Mouse (Mus musculus) intestine, postnatal 0 days (tissue): ENCODE measurements around the gene Gm20696. TPM values are rescaled to one million over a fixed set of nuclear protein-coding genes. Genes with fewer than 3 reads are reported as not detected.
A peak's percentile ranks its signal among the peaks of the same experiment; 100 is the strongest.

Source experiments
- ATAC-seq: fragments of 200-750 bp; cut with Nextera tagmentation; 2 replicates; pipeline ENCODE4 v1.8.0; 2017; ENCODE audit warnings: mild to moderate bottlenecking, moderate TSS enrichment, moderate library complexity
- H3K27ac ChIP-seq: fragments of 300-500 bp; sonication (generic); 2 replicates; pipeline ENCODE4 v1.5.1; 2014; ENCODE audit warnings: mild to moderate bottlenecking, low read depth, low read length, moderate library complexity
- H3K27me3 ChIP-seq: fragments of 300-500 bp; sonication (generic); replicated peaks from 2 replicates; pipeline ENCODE4 v1.6.1; 2014; ENCODE audit warnings: low read length, mixed read lengths; ENCODE audit not compliant: control insufficient read depth, insufficient read depth
- H3K36me3 ChIP-seq: fragments of 300-500 bp; sonication (generic); 2 replicates; pipeline ENCODE4 v1.6.1; 2014; ENCODE audit warnings: mild to moderate bottlenecking, moderate library complexity; ENCODE audit not compliant: control insufficient read depth, insufficient read depth
- H3K4me1 ChIP-seq: fragments of 300-500 bp; sonication (generic); replicated peaks from 2 replicates; pipeline ENCODE4 v1.6.1; 2014; ENCODE audit warnings: antibody characterized with exemption, low read length, mixed read lengths; ENCODE audit not compliant: control insufficient read depth, insufficient read depth
- H3K4me2 ChIP-seq: fragments of 300-500 bp; sonication (generic); replicated peaks from 2 replicates; pipeline ENCODE4 v1.6.1; 2014; ENCODE audit warnings: low read depth, mild to moderate bottlenecking, moderate library complexity
- H3K4me3 ChIP-seq: fragments of 300-500 bp; sonication (generic); 2 replicates; pipeline ENCODE4 v1.5.1; 2014; ENCODE audit warnings: low read depth, low read length
- H3K9ac ChIP-seq: fragments of 300-500 bp; sonication (generic); 2 replicates; pipeline ENCODE4 v1.6.1; 2014; ENCODE audit warnings: mild to moderate bottlenecking, low read depth, low read length
- H3K9me3 ChIP-seq: fragments of 300-500 bp; sonication (generic); 2 replicates; pipeline ENCODE4 v1.6.1; 2016; ENCODE audit warnings: mixed run types; ENCODE audit not compliant: control insufficient read depth
- CTCF ChIP-seq: sonication (generic); IDR thresholded peaks from 2 replicates; pipeline ENCODE4 v1.5.1; 2016; ENCODE audit warnings: low read depth, mild to moderate bottlenecking, control low read depth, antibody characterized with exemption, moderate library complexity
- WGBS: fragments of 180-500 bp; shearing (Covaris S2); extraction: QIAGEN DNeasy Blood & Tissue Kit; methylation state at CpG from one replicate; pipeline ENCODE4 v1.1.7; 2014; 5-methylcytosine and 5-hydroxymethylcytosine counted together
- polyA plus RNA-seq: library from polyadenylated mRNA; unstranded; fragments of >200 nt; fragmentation: Nextera tagmentation; extraction: Ambion mirVana; gene quantifications from 2 replicates; pipeline ENCODE4 v1.2.1, GENCODE M21; 2015

The Gm20696 gene
- polyA plus RNA-seq, 1 experiment from 2014 or later, result 1.4 TPM

DNA sequence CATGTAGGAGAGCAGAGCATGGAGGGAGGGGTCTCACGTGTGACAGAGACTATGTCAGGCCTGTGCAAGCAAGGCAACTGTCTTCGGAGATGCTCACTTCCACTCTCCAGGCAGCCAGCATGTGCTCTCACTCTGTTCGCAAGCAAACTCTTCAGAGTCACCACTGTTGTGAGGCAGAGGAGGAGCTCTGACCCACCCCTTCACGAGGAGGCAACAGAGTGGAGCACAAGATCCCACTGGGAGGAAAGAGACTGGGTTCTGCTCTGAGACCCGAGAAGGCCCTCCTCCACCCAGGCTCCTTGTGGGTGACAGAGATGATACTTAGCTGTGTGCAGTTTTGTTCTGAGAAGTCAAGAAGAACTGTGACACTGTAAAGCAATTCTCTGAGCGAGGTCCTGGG lies 392.4 kb downstream of the Gm20696 start:
- 0 out of 2 replicates have a peak overlapping the region, but pooled peaks have one; percentile 63 for H3K4me2 ChIP-seq
- no peak for TF ChIP-seq CTCF
- H3K4me1 ChIP-seq, result peaks cover 15% of the 10 kb centered on the region
- WGBS, result 51% methylated on average over 6 of the region's 6 CpGs
- no peaks in the 10 kb centered on the region for H3K9me3 ChIP-seq
- peak overlapping the region; percentile 68 for H3K27ac ChIP-seq
- no peaks in the 10 kb centered on the region for H3K27me3 ChIP-seq
- H3K36me3 ChIP-seq, result no peaks in the 10 kb centered on the region
- no peak for ATAC-seq
- no peak overlapping the region for H3K9ac ChIP-seq
- no peak overlapping the region for H3K4me3 ChIP-seq

- ATAC-seq, result no peak
- no peak overlapping the region for H3K4me3 ChIP-seq
- no peaks in the 10 kb centered on the region for H3K9me3 ChIP-seq
- no peak overlapping the region for H3K27ac ChIP-seq
- no peak overlapping the region for H3K9ac ChIP-seq
- H3K27me3 ChIP-seq, result no peaks in the 10 kb centered on the region
- 51% methylated on average over 5 of the region's 5 CpGs for WGBS
- peaks cover 15% of the 10 kb centered on the region for H3K4me1 ChIP-seq
- no peak for TF ChIP-seq CTCF
- no peak overlapping the region for H3K4me2 ChIP-seq
- no peaks in the 10 kb centered on the region for H3K36me3 ChIP-seq
These were observed 393.4 kb downstream of the Gm20696 start for GRCm38 (mm10) chr6:99273177-99273576.

- no peak overlapping the region for H3K4me2 ChIP-seq
- no peak for TF ChIP-seq CTCF
- H3K9me3 ChIP-seq, result no peaks in the 10 kb centered on the region
- H3K36me3 ChIP-seq, result no peaks in the 10 kb centered on the region
- no peaks in the 10 kb centered on the region for H3K27me3 ChIP-seq
- 58% methylated on average over 3 of the region's 3 CpGs for WGBS
- H3K4me1 ChIP-seq, result peaks cover 13% of the 10 kb centered on the region
- no peak overlapping the region for H3K27ac ChIP-seq
- H3K9ac ChIP-seq, result no peak overlapping the region
- no peak overlapping the region for H3K4me3 ChIP-seq
- ATAC-seq, result no peak
These were observed 394.4 kb downstream of the Gm20696 start for GRCm38 (mm10) chr6:99272174-99272573.

- ATAC-seq, result peak; percentile 60
- no peak for TF ChIP-seq CTCF
- no peak overlapping the region for H3K9ac ChIP-seq
- no peak overlapping the region for H3K4me3 ChIP-seq
- H3K9me3 ChIP-seq, result no peaks in the 10 kb centered on the region
- H3K36me3 ChIP-seq, result no peaks in the 10 kb centered on the region
- 59% methylated on average over 7 of the region's 7 CpGs for WGBS
- peaks cover 11% of the 10 kb centered on the region for H3K4me1 ChIP-seq
- no peak overlapping the region for H3K4me2 ChIP-seq
- H3K27me3 ChIP-seq, result no peaks in the 10 kb centered on the region
- peak overlapping the region; percentile 28; the same call in 1 of the 2 replicates for H3K27ac ChIP-seq
These were observed 394.9 kb downstream of the Gm20696 start for GRCm38 (mm10) chr6:99271741-99272140.

- Histone ChIP-seq H3K9me3 (no peaks in the 10 kb centered on the region), H3K4me3 (no peak overlapping the region), H3K9ac (no peak overlapping the region), H3K36me3 (no peaks in the 10 kb centered on the region), H3K4me1 (peaks cover 11% of the 10 kb centered on the region), H3K4me2 (no peak overlapping the region), H3K27me3 (no peaks in the 10 kb centered on the region), H3K27ac (no peak overlapping the region)
- 59% methylated on average over 6 of the region's 6 CpGs for WGBS
- ATAC-seq, result no peak
- no peak for TF ChIP-seq CTCF
These were observed 396.7 kb downstream of the Gm20696 start for GRCm38 (mm10) chr6:99269921-99270320.

GRCm38 (mm10) chr6:99268171-99269061 lies 398.2 kb downstream of the Gm20696 start:
- WGBS, result 76% methylated on average over 20 of the region's 20 CpGs
- no peaks in the 10 kb centered on the region for H3K27me3 ChIP-seq
- no peak overlapping the region for H3K4me2 ChIP-seq
- H3K4me1 ChIP-seq, result peaks cover 16% of the 10 kb centered on the region
- H3K36me3 ChIP-seq, result no peaks in the 10 kb centered on the region
- no peak overlapping the region for H3K4me3 ChIP-seq
- no peak overlapping the region for H3K9ac ChIP-seq
- no peak for ATAC-seq
- TF ChIP-seq CTCF, result no peak
- H3K27ac ChIP-seq, result no peak overlapping the region
- H3K9me3 ChIP-seq, result no peaks in the 10 kb centered on the region
